Mouse (Mus musculus): ENCODE data around the gene Grsf1.

Gene Grsf1

DNA sequence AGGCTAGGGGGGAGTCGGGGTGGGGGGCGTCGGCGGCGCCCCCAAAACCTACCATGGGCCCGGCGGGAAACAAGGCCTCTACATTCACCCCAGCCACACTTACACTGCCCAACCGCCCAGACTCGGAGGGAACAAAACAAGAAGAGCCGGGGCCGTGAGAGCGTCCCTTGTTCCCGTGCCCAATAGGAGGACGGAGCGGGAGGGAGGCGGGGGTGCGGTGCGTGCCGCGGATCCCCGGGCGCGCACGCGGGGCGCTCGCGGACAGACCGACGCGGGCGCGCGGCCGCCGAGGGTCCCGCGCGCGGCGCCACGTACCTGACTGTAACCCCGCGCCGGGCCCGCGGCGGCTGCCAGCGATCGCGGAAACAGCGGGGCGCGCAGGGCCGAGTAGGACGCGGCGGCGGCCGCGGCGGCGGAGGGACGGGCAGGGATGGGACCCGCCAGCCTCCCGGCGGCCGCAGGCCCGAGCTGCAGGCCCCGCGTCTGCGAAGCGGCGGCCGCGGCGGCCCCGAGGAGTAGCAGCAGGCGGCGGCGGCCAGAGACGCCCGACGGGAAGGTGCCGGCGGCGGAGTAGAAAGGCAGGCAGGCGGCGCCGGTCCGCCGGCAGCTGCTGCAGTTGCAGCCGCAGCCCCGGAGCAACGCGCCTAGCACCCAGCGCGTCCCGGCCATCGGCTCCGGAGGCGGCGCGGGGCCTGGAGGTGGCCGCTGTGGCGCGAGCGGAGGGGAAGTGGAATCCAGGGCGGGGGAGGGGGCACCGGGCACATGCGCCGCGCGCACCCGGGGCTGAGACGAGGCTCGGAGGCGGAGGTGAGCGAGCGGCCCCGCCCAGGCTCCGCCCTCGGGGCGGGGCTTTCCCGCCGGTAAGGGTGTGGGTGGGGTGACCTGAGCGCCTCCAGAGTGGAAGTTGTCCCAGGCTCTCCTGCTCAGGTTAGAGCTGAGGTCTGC is at the start of gene Grsf1:
Gene Grsf1 (minus strand): TSS at position 729 of the 945 bp plus-strand sequence.
- DNase-seq = peak; percentile 88 to 94

DNA sequence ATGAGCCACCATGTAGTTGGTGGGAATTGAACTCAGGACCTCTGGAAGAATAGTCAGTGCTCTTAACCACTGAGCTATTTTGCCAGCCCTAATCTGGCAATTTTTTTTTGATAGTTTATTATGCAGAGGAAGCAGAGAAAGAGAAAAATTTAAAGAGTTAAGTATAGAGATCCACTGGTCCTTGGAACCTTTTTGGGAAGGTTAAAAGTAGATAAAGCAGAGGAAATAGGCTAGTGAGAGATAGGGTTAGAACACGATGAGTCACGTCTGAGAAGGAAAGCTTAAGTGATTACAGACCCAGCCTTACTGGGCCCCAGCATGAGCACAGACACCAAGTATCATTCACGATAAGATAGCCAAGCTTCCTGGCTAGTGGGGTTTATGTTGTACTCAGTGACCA is 48.1 kb upstream of the Grsf1 start:
- DNase-seq = no peak

DNA sequence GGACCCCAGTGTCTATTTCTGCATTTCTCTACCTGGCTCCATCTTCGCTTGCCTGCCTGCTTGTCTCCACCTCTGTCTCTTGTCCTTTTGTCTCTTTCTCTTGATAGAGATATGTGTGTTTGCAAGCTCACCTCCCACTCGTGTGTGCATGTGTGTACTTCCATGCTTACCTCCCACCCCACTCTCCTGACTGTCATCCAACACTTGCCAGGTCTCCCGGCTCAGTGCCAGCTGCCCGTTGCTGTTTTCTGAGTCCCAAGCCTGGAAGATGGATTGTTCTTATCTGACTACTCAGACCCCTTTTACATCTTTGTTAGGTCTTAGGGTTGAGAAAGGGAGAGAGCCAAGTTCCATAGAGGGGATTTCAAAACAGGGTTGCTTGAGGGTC is 46.2 kb upstream of the Grsf1 start:
- DNase-seq = peak; percentile 61 to 66

DNA sequence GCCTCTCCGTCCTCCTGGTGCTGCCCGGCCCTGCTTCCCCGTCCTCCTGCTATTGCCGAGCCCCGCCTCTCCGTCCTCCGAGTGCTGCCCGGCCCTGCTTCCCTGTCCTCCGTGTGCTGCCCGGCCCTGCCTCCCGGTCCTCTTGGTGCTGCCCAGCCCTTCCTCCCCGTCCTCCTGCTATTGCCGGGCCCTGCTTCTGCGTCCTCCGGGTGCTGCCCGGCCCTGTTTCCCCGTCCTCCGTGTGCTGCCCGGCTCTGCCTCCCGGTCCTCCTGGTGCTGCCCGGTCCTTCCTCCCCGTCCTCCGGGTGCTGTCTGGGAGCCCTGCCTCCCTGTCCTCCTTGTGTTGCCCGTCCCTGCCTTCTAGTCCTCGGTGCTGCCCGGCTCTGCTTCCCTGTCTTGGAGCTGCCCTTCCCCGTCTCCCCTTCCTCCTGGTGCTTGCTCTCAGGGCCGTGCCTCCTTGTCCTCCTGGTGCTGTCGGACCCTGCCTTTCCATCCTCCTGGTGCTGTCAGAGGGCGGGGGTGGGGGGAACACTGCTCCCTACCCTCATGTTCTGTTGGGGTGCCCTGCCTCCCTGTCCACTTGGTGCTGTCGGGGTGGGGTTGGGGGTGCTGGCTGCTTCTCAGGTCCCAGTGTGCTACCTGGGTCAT is 45.7 kb upstream of the Grsf1 start:
- DNase-seq = peak; percentile 24 to 28

DNA sequence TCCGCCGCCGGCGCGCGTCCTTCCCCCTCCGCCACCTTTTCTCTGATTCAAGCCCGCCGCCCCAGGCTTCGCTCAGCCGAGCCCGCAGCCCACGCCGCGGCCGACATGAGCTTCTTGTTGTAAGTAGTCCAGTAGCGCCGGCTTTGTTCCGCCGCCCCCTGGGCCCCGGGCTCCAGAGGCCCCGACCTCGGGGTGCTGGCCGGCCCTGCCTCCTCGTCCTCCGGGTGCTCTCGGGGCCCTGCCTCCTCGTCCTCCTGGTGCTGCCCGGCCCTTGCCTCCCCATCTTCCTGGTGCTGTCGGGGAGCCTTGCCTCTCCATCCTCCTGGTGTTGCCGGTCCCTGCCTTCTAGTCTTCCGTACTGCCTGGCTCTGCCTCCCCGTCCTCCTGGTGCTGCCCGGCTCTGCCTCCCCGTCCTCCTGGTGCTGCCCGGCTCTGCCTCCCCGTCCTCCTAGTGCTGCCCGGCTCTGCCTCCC is 45.1 kb upstream of the Grsf1 start:
- no peak for DNase-seq

DNA sequence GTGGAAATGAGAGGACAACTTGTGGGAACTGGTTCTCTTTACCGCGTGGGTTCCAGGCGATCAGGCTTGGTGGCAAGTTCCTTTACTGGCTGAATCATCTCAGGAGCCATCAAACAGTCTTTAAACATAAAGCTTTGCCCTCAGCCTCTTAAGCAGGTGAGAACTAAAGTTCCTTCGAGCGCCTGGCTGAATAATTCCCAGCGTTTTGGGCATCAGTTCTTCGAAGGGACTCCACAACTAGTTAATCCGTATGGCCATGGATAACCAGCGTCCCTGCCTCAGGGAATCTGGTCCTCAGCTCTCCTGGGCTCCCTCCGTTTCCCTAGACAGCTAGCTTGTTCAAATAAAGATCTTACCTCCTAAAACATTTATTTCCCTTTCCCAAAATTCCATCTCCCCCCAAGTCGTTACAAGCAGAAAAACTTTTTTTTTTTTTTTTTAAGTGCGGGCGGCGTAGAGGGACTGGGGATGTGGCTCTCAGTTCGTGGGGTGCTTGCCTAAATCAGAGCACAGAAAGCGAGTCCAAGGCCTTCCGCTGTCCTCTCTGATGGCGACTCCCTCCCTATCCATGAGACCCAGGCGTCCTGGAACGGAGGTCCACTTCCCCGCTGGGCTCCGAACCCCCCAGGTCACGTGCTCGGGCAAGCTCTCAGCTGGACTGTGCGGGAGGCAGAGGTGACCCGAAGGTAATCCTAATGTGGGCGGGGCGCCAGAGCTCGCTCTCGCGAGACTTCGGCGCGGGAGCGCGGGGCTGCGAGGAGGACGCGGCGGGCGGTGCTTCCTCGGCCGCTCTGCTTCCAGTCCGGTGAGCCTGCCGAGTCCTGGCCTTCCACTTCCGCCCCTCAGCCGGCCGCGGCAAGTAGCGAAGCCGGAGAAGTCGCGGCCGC is 44.4 kb upstream of the Grsf1 start, which contains the start of gene Mob1b:
Gene Mob1b (plus strand): TSS at position 740 of the 887 bp plus-strand sequence.
- DNase-seq = peak; percentile 99 to 100

DNA sequence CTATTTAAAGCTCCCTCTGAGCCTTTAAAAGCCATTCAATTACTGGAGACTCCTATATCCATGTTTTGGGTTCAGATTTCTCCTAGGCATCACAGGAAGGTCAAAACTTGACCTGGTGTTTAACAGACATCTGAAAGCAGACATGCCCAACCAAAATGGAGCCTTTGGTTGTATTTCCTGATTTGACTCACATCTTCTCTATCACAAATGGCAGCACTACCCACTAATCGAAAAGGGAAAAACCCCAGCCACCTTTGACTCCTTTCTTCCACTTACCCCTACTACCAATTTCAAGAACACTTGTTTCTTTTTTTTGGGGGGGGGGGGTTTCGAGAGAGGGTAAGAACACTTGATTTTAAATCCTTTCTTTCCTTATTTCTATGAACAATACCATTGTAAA is 41.0 kb upstream of the Grsf1 start:
- DNase-seq = no peak

DNA sequence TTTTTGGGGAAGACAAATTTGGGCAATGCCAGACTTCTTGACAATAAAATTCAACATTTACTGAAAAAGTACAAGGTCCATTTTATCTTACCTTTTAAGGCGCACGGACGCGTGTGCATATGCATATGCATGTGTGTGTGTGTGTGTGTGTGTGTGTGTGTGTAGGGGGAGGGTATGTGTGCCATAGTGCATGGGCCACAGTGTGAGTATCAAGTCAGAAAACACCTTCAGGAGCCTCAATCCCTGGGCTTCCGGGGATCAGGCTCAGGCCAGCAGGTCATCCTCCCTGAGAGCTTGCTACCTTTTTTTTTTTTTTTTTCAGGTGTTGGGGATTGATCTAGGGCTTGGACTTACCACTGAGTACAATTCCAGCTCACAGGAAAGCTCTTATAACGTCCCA is 36.4 kb upstream of the Grsf1 start:
- DNase-seq = no peak

DNA sequence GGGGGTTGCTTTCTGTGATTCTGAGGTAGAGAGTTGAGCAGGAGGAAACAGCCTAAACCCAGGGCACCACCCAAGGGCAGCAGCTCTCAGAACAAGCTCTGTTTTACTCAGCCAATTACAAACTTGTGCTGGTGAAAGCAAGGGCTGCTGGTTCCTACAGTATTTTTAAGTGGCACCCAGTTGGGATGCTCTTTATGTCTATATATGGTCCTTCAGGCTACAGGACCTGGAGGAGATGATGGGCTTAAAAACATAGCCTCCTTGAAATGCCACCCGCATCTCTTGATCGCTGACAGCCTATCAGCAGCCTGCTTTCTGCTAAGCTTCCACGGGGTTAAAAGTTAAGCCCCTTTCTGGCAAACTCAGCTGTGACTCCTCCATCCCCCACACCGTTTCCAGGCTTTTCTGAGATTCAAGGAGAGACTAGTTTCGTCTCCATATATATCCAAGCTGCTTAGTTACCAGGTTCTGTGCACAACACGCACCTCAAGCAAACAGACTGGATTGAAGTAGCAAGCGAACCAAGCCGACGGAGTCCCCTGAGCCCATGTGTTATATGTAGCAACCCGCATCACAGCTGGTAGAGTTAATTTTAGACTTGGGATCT is 35.8 kb upstream of the Grsf1 start:
- DNase-seq = no peak

DNA sequence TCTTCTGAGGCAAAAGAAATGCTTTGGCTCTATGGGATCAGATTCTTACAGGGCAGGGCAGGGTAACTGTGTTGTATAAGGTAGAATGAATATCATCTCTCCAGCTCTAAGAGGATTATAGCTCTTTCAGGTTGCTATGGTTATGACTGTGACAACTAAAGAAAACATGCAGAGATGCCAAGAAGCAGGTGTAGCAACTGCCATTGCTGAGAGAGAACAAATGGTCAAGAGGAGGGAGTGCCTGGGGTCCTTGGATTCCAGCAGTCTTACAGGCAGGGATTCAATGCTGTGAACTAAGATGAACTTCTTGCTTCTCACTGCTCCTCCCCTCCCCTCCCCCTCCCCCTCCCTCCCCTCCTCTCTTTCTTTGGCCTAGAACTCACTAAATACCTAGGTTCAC is 35.2 kb upstream of the Grsf1 start:
- no peak for DNase-seq

DNA sequence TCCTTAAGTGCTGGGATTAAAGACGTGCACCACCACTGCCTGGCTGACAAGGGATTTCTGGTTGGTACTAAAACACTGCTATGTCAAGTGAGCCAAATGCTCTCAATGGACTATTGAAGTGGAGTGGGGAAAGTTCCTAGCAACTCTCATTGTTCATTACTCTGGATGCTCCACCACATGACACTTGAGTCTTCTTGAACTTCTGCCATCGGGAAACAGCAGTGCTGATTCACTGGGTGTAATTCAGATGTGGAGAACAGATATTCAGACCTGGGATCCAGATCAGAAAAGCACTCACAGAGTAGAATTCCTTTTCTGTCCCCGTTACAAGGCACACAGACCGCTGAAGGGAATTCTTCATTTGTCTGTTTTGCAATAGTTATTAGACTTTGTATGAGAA is 27.6 kb upstream of the Grsf1 start:
- DNase-seq = no peak

DNA sequence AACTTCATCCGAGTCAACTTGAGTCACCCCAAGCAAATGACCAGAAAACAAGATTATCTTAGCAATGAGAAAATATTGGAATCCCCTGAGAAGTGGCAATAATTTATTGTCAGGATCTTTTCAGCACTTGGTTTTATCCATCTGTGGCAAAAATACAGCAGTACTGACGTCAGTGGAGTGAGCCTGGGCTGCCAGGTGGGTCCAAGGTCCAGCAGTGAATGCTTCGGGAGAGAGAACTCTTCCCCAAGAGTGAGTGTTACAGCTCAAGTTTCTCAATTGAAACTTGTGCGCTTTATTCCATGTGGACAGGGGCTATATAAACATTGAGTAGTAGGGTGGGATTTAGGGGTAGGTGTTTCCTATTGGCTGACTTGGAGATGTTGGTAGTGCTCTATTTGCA is 26.1 kb upstream of the Grsf1 start:
- DNase-seq = no peak

DNA sequence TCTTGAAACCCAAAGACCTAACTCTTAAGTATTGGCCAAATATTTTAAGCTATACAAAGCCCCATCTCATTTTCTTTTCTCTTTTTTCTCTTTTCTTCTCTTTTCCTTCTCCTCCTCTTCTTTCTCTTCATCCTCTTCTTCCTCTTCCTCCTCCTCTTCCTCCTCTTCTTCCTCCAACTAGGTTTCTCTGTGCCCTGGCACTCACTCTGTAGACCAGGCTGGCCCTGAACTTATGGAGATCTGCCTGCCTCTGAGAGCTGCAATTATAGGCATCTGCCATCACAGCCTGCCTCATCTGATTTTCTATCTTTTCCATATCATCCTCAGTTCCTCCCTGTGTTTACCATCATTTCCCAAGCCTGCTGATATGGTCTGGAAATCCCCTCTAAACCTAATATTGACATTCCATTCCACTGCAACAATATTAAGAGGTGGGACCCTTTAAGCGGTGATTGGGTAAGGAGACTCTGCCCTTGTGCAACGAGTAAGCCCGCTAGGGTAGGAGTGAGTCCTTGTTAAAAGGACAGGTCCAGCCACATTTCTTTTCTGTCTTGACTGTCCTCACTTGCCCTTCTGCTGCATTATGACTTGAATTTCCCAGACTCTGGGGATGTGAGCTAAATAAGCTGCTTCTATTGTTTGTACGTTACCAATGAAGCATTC is 23.4 kb upstream of the Grsf1 start:
- no peak for DNase-seq

DNA sequence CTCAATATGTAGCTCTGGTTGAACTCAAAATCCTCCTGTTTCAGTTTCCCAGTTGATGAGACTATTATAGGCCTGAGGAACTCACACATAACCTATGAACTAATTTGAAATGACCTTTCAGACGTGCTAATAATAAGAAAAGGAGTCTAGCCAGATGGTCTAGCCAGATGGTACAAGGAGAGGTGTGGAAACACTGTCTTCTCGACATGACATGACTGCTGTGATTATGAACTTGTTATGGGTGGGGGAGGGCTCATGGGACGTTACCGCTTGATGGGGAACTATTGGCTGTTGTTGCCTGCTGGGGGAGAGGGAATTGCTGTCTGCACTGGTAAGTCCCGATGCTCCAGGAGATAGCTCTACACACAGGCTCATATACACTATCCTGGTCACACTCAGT is 21.3 kb upstream of the Grsf1 start:
- DNase-seq = peak in 1 of 2 experiments; percentile 15

DNA sequence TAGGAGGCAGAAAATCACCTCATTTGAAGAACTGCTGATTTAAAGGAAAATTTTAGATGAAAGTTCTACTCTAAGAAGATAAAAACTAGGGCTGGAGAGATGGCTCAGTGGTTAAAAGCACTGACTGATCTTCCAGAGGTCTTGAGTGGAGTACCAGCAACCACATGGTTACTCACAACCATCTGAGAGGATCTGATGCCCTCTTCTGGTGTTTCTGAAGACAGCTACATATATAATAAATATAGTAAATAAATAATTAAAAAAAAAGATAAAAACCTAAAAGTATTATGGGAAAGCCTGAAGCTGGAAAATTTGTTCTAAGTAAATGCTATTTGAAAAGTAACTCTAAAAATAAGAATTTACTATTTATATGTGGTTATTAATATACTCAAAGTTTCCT is 17.1 kb upstream of the Grsf1 start:
- DNase-seq = no peak

DNA sequence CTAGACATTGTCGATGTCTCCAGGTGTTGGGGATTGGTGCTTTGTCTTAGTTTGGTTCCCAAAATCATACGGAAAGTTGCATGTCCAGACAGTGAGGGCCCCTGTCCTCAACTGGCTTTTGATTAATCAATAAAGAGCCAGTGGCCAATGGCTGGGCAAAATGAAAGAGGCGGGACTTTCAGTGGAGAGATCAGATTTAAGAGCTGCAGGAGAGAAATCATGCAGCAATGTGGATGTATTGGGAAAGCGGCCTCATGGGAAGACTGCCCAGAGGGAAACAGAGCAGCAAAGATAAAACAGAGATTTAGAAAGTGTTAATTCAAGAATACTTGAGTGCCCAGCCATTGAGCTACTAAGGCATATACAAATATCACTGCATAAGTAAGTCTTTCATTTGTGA is 16.6 kb upstream of the Grsf1 start:
- no peak for DNase-seq

DNA sequence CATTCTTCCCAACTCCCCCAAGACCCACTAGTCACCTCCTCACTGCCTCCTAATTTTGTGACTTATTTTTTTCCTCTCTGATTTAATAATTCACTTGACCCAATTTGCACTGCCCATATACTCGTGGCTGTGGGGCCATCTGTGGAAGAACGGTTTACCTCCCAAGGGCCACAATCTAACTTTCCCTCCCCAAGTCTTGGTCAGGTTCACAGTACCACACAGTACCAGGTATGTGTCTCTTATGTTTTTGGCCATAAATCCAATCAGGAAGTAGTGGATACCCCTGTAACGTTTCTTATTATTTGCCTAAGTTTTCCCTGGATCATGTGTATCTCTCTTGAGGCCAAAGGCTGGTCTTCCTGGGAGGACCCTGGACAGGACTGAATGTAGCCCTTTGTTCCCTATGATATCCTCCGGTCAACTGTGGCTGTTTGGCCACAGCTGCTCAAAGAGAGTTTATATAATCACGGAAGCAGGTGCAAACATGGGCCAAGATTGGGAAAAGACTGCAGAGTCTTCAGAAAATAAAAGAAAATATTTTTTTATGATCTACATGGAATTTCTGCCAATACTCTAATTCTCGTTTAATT is 15.6 kb upstream of the Grsf1 start:
- DNase-seq = no peak

DNA sequence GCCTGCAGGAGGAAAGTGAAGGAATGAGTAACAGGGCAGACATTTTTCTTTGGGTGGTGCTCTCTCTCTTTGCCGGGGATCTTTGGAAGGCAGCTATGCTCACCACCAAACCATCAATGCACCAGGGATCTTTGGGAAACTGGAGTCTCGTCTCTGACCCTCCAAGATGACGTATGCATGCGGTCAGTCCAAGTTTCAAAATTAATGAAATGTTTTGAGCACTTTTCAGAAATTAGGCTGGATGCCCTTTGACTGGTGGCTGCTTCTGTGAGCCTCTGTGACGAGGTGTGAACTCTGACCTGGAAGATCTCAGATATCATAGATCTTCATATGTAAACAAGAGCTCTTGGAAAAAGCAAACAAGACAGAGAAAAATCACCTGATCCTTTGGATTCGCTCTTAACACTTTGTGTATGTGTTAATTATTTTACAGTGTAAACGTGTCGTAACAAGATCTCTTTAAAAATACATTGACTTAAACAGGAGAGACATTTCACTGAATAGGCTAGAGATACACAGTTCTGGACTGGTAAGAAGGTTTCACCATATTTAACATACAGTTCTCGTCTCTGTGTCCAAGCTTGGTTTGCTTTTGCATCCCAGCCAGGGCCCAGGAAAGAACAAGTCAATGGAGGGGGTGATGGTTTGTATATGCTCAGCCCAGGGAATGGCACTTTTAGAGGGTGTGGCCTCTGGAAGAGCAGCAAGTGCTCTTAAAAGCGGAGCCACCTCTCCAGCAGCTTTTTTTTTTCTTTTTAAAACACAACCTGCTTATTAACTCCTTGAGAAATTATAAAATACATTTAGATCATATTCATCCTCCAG is 14.9 kb upstream of the Grsf1 start:
- DNase-seq = no peak

DNA sequence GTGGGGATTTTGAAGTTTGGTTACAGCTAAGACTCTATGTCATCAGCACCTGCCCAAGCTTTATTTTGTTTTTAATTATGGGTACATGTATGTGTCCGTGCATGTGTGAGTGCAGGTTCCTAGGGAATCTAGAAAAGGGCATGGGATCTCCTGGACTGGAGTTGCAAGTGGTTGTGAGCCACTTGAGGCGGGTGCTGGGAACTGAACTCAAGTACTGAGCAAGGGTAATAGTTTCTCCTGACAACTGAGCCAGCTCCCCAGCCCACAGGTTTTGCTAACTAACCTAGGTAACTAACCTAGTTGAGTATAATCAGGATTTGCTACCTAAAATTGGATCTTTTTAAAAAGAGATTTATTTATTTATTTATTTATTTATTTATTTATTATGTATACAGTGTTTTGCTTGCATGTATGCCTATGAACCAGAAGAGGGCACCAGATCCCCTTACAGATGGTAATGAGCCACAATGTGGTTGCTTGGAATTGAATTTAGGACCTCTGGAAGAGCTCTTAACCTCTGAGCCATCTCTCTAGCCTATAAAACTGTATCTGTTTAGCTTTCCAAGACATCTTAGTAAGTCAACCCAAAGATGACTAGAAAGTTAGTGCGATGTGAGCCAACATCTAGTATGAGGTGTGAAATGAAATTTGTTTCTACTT is 13.4 kb upstream of the Grsf1 start:
- peak in 1 of 2 experiments; percentile 9 for DNase-seq

DNA sequence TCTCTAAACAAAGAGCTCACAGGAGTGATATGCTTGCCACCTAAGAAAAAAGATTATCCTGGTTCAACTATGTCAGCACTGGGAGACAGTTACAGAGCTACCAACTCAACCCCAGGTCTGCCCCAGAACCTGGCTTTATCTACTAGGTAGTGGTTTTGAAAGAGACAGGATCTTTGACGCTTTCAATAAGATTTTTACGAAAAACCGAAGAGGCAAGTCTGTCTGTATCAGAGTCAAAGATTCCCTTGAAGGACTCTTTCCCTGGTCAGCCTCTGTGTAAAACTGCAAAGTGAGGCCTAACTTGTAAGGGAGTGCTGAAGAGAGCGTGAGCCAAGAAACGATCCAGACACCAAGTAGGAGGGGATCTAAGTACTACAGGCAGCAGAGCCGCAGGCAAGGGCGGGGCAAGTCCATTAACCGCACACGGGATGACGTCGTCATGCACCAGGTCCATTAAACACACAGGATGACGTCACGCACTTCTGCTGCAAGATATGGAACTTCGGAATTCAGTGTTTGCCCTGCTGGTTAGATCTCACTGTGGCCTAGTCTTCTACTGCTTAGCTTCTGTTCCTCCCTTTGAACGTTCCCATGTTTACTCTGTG is 12.7 kb upstream of the Grsf1 start:
- no peak for DNase-seq
